Mouse (Mus musculus) liver, embryonic 13.5 days (tissue): ENCODE data around the gene Mybpc2. TPM values are rescaled to one million over a fixed set of nuclear protein-coding genes. Genes with fewer than 3 reads are reported as not detected.

ENCODE experiments used
- ATAC-seq: fragments of 200-750 bp; cut with Nextera tagmentation; 2 replicates; pipeline ENCODE4 v1.8.0; 2017; ENCODE audit warnings: low read depth, mild to moderate bottlenecking, moderate number of reproducible peaks, moderate library complexity
- DNase-seq: peaks from one replicate; pipeline ENCODE4 v3.0.0; 2022
- H3K27ac ChIP-seq: fragments of 300-500 bp; sonication (generic); 2 replicates; pipeline ENCODE4 v1.5.1; 2015; ENCODE audit warnings: moderate library complexity, mild to moderate bottlenecking, inconsistent platforms
- H3K27me3 ChIP-seq: fragments of 300-500 bp; sonication (generic); 2 replicates; pipeline ENCODE4 v1.6.1; 2015; ENCODE audit warnings: mild to moderate bottlenecking, inconsistent platforms
- H3K36me3 ChIP-seq: fragments of 300-500 bp; sonication (generic); 2 replicates; pipeline ENCODE4 v1.6.1; 2015; ENCODE audit warnings: mild to moderate bottlenecking, inconsistent platforms
- H3K4me1 ChIP-seq: fragments of 300-500 bp; sonication (generic); replicated peaks from 2 replicates; pipeline ENCODE4 v1.6.1; 2015; ENCODE audit warnings: inconsistent platforms
- H3K4me2 ChIP-seq: fragments of 300-500 bp; sonication (generic); 2 replicates; pipeline ENCODE4 v1.6.1; 2015; ENCODE audit warnings: inconsistent platforms, mild to moderate bottlenecking, moderate library complexity
- H3K4me3 ChIP-seq: fragments of 300-500 bp; sonication (generic); replicated peaks from 2 replicates; pipeline ENCODE4 v1.5.1; 2015; ENCODE audit warnings: mild to moderate bottlenecking, inconsistent platforms
- H3K9ac ChIP-seq: fragments of 300-500 bp; sonication (generic); 2 replicates; pipeline ENCODE4 v1.6.1; 2015; ENCODE audit warnings: mild to moderate bottlenecking, inconsistent platforms
- H3K9me3 ChIP-seq: fragments of 300-500 bp; sonication (generic); replicated peaks from 2 replicates; pipeline ENCODE4 v1.6.1; 2016; ENCODE audit warnings: inconsistent platforms
- WGBS: fragments of 180-500 bp; shearing (Covaris S2); methylation state at CpG from one replicate; pipeline ENCODE4 v1.1.7; 2015; ENCODE audit not compliant: insufficient replicate concordance; 5-methylcytosine and 5-hydroxymethylcytosine counted together
- polyA plus RNA-seq: library from polyadenylated mRNA; unstranded; fragments of >200 nt; fragmentation: Nextera tagmentation; extraction: Ambion mirVana; gene quantifications from 2 replicates; pipeline ENCODE4 v1.2.1, GENCODE M21; 2015

Mybpc2 gene
- polyA plus RNA-seq, 1 experiment from 2014 or later, result not detected

GRCm38 (mm10) chr7:44543071-44543470, 18.6 kb upstream of the Mybpc2 start:
- ATAC-seq (no peak), DNase-seq (no peak)
- no peak overlapping the region for H3K4me2 ChIP-seq
- no peaks in the 10 kb centered on the region for H3K27me3 ChIP-seq
- H3K9me3 ChIP-seq, result no peaks in the 10 kb centered on the region
- no peak overlapping the region for H3K4me3 ChIP-seq
- H3K4me1 ChIP-seq, result peaks cover 16% of the 10 kb centered on the region
- no peak overlapping the region for H3K9ac ChIP-seq
- H3K27ac ChIP-seq, result no peak overlapping the region
- H3K36me3 ChIP-seq, result peaks cover 83% of the 10 kb centered on the region
- WGBS, result 73% methylated on average over 12 of the region's 12 CpGs

DNA sequence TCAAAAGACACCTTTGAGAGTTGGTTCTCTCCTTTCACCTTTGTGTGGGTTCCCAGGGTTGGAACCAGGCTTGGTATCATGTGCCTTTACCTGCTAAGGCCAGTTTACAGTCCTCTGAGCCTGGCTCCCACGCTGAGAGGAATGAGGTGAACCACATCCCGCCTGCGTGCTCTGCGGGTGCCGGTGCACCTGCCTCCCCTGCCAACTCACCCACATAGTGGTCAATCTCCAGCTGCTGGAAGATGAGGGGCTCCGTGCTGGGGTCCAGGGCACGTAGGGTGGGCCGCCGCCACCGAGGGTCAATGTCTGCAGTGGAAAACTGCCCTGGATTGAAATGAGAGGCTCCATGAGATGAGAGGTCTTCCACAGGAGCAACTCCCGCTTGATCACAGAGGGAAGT, 18.1 kb upstream of the Mybpc2 start:
- Histone ChIP-seq H3K36me3 (peaks cover 88% of the 10 kb centered on the region), H3K27ac (no peak overlapping the region), H3K9me3 (no peaks in the 10 kb centered on the region), H3K4me3 (no peak overlapping the region), H3K4me1 (peaks cover 11% of the 10 kb centered on the region), H3K27me3 (no peaks in the 10 kb centered on the region), H3K4me2 (no peak overlapping the region), H3K9ac (no peak overlapping the region)
- ATAC-seq (no peak), DNase-seq (no peak)
- WGBS, result 86% methylated on average over 11 of the region's 11 CpGs

- no peaks in the 10 kb centered on the region for H3K27me3 ChIP-seq
- H3K4me3 ChIP-seq, result no peak overlapping the region
- ATAC-seq, result no peak
- no peak overlapping the region for H3K4me2 ChIP-seq
- no peaks in the 10 kb centered on the region for H3K9me3 ChIP-seq
- peaks cover 100% of the 10 kb centered on the region for H3K36me3 ChIP-seq
- no peak for DNase-seq
- no peaks in the 10 kb centered on the region for H3K4me1 ChIP-seq
- no peak overlapping the region for H3K9ac ChIP-seq
- no peak overlapping the region for H3K27ac ChIP-seq
- WGBS, result 89% methylated on average over 41 of the region's 41 CpGs
These were observed 14.5 kb upstream of the Mybpc2 start for GRCm38 (mm10) chr7:44538756-44539624.

- no peak overlapping the region for H3K27ac ChIP-seq
- H3K4me3 ChIP-seq, result no peak overlapping the region
- peaks cover 100% of the 10 kb centered on the region for H3K36me3 ChIP-seq
- DNase-seq, result no peak
- no peak overlapping the region for H3K4me2 ChIP-seq
- no peak overlapping the region for H3K9ac ChIP-seq
- no peaks in the 10 kb centered on the region for H3K9me3 ChIP-seq
- ATAC-seq, result no peak
- no peaks in the 10 kb centered on the region for H3K27me3 ChIP-seq
- WGBS, result 90% methylated on average over 13 of the region's 13 CpGs
- peaks cover 14% of the 10 kb centered on the region for H3K4me1 ChIP-seq
These were observed 13.0 kb upstream of the Mybpc2 start for GRCm38 (mm10) chr7:44537496-44537895.

GRCm38 (mm10) chr7:44537009-44537408, 12.6 kb upstream of the Mybpc2 start:
- DNase-seq, result no peak
- no peak overlapping the region for H3K9ac ChIP-seq
- H3K4me2 ChIP-seq, result no peak overlapping the region
- WGBS, result 76% methylated on average over 7 of the region's 7 CpGs
- H3K27me3 ChIP-seq, result no peaks in the 10 kb centered on the region
- no peak overlapping the region for H3K27ac ChIP-seq
- no peak for ATAC-seq
- no peaks in the 10 kb centered on the region for H3K9me3 ChIP-seq
- H3K36me3 ChIP-seq, result peaks cover 99% of the 10 kb centered on the region
- no peak overlapping the region for H3K4me3 ChIP-seq
- H3K4me1 ChIP-seq, result peaks cover 16% of the 10 kb centered on the region

DNA sequence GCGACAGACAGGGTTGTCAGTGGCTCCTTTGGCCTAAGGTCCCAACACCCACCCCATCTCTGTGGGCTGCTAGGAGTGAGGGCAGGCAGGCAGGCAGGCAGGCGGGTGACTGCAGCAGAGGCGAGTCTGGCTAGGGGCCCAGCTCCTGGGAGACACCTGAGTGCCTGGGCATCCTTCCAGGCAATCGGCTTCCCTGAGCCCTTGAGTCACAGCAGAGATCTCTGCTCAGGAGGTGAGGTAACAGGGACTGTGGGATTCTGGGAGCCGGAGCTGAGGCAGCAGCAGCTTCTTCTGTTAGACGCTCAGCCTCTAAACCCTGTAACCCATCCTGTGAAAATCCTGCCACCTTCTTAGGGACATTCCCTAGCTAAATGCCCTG, 12.1 kb upstream of the Mybpc2 start:
- WGBS, result 84% methylated on average over 6 of the region's 6 CpGs
- peaks cover 16% of the 10 kb centered on the region for H3K4me1 ChIP-seq
- H3K9me3 ChIP-seq, result no peaks in the 10 kb centered on the region
- H3K36me3 ChIP-seq, result peaks cover 94% of the 10 kb centered on the region
- DNase-seq, result no peak
- no peak for ATAC-seq
- H3K4me3 ChIP-seq, result no peak overlapping the region
- no peak overlapping the region for H3K27ac ChIP-seq
- no peaks in the 10 kb centered on the region for H3K27me3 ChIP-seq
- H3K9ac ChIP-seq, result no peak overlapping the region
- H3K4me2 ChIP-seq, result no peak overlapping the region

GRCm38 (mm10) chr7:44535657-44536589, 11.5 kb upstream of the Mybpc2 start:
- H3K27ac ChIP-seq, result no peak overlapping the region
- H3K4me1 ChIP-seq, result peaks cover 16% of the 10 kb centered on the region
- H3K9ac ChIP-seq, result no peak overlapping the region
- H3K36me3 ChIP-seq, result peaks cover 88% of the 10 kb centered on the region
- no peak for ATAC-seq
- H3K27me3 ChIP-seq, result no peaks in the 10 kb centered on the region
- 90% methylated on average over 27 of the region's 27 CpGs for WGBS
- no peak for DNase-seq
- no peaks in the 10 kb centered on the region for H3K9me3 ChIP-seq
- H3K4me3 ChIP-seq, result no peak overlapping the region
- H3K4me2 ChIP-seq, result no peak overlapping the region

- Histone ChIP-seq H3K4me2 (no peak overlapping the region), H3K4me3 (no peak overlapping the region), H3K4me1 (peaks cover 16% of the 10 kb centered on the region), H3K27ac (no peak overlapping the region), H3K9me3 (no peaks in the 10 kb centered on the region), H3K9ac (no peak overlapping the region), H3K36me3 (peaks cover 77% of the 10 kb centered on the region), H3K27me3 (no peaks in the 10 kb centered on the region)
- ATAC-seq (no peak), DNase-seq (no peak)
- WGBS, result 85% methylated on average over 19 of the region's 19 CpGs
These were observed 10.4 kb upstream of the Mybpc2 start for GRCm38 (mm10) chr7:44534656-44535441.

DNA sequence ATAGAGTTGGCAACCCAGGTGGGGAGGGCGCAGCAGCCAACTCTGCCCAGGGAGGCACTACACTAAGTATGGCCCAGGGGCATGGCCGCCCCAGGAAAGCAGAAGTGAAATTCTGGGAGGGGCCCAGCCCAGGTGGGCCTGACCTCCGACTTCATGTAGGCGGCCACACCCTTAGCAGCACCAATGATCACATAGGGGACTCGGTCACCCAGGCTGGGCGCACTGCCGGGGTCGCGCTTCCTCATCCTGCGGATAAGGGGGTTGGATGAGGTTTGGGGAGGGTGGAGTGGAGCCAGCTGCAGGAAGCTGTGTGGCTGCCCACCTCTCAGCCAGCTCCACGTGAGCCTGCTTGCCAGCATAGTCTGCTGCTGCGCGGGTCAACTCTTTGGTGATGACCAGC, 9.8 kb upstream of the Mybpc2 start:
- H3K27me3 ChIP-seq, result no peaks in the 10 kb centered on the region; the same call in 1 of the 2 replicates
- no peak overlapping the region for H3K27ac ChIP-seq
- 81% methylated on average over 13 of the region's 13 CpGs for WGBS
- H3K4me2 ChIP-seq, result no peak overlapping the region
- H3K4me3 ChIP-seq, result no peak overlapping the region
- peaks cover 16% of the 10 kb centered on the region for H3K4me1 ChIP-seq
- no peak overlapping the region for H3K9ac ChIP-seq
- H3K36me3 ChIP-seq, result peaks cover 71% of the 10 kb centered on the region
- DNase-seq (no peak), ATAC-seq (no peak)
- H3K9me3 ChIP-seq, result no peaks in the 10 kb centered on the region

- no peak overlapping the region for H3K27ac ChIP-seq
- no peak overlapping the region for H3K4me3 ChIP-seq
- ATAC-seq, result no peak
- 85% methylated on average over 12 of the region's 12 CpGs for WGBS
- H3K9ac ChIP-seq, result no peak overlapping the region
- peaks cover 3% of the 10 kb centered on the region for H3K27me3 ChIP-seq
- H3K4me2 ChIP-seq, result no peak overlapping the region
- peaks cover 66% of the 10 kb centered on the region for H3K36me3 ChIP-seq
- H3K4me1 ChIP-seq, result peaks cover 16% of the 10 kb centered on the region
- no peaks in the 10 kb centered on the region for H3K9me3 ChIP-seq
- no peak for DNase-seq
These were observed 9.2 kb upstream of the Mybpc2 start for GRCm38 (mm10) chr7:44533746-44534045.
